Mouse (Mus musculus): Measurements from ENCODE around the gene Cdk9. TPM values are rescaled to one million over a fixed set of nuclear protein-coding genes. Genes with fewer than 3 reads are reported as not detected.
A peak's percentile ranks its signal among the peaks of the same experiment; 100 is the strongest.

Cdk9 gene
- total RNA-seq, 1 experiment = 68.0 TPM

DNA sequence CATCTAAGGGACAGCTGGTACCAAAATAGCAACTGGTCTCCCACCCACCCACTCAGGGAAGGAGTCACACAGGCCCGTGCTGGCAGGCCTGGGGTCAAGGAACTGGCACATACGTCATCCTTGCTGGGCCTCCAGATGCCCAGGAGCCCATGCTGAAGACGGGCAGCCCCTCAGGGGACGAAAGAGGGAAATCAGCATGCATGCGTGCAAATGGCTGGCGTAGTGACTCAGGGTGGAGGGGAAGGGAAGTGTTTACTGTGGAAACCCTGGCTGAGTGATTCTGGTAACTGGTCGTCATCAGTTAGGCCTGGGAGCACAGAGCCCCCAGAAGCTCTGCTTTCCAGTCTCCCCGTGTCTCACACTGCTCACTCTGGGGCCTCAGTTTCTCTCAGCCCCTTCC is 47.5 kb downstream of the Cdk9 start:
- in situ Hi-C loops (cut with MboI; ENCODE audit: low sequenced_read_pairs in 2 of 2, unreplicated experiment in 2 of 2) = no loop called here
- H3K9ac ChIP-seq (ENCODE audit: insufficient read depth, low read depth, low read length, poor library complexity, severe bottlenecking) = no peak overlapping the region
- DNase-seq (ENCODE audit: low read depth, low spot score) = no peak
- no peaks in the 10 kb centered on the region for H3K9me3 ChIP-seq (ENCODE audit: control insufficient read depth, insufficient read depth, low read depth, low read length)
- peak overlapping the region; percentile 6; the same call in 1 of the 2 replicates for H3K27ac ChIP-seq (ENCODE audit: insufficient read depth, low read depth, low read length, poor library complexity, severe bottlenecking)
- H3K4me1 ChIP-seq (ENCODE audit: control insufficient read depth in 2 of 2, insufficient read depth in 2 of 2, low read length in 2 of 2, poor library complexity in 1 of 2) = peaks cover 0 to 14% of the 10 kb centered on the region in 2 experiments; a peak in 2 of 4 replicates
- TF ChIP-seq MAFK (IDR thresholded peaks at IDR 0.05; ENCODE audit: insufficient read depth, low read depth, low read length) = no peak
- no peaks in the 10 kb centered on the region; the same call in 1 of the 2 replicates for H3K36me3 ChIP-seq (ENCODE audit: control insufficient read depth, insufficient read depth, low read length, poor library complexity, severe bottlenecking)
- no peak overlapping the region for H3K4me3 ChIP-seq (ENCODE audit: insufficient read depth in 1 of 2, low read depth in 1 of 2, low read length in 2 of 2, poor library complexity in 1 of 2, severe bottlenecking in 1 of 2)

DNA sequence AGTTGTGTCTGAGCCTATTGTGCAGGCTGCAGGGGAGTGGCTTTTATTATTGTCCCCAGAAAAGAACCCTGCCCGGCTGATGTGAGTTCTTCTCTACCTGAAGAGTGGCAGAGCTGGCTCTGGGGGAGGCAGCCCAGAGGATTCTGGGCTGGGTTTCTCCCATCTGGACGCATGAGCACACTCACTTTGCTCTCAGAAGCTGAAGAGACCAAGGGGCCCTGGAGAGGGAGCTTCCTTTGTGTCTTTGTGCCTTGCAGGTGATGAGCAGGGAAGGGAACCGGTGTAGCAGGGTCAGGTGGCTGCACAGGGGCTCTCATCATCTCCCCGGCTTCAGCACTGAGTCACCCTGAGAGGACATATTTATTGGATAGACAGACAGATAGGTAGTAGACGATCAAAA is 50.6 kb downstream of the Cdk9 start:
- Histone ChIP-seq H3K36me3 (ENCODE audit: control insufficient read depth, insufficient read depth, low read length, poor library complexity, severe bottlenecking) (peaks cover 5% of the 10 kb centered on the region; the same call in 1 of the 2 replicates), H3K4me1 (ENCODE audit: control insufficient read depth in 2 of 2, insufficient read depth in 2 of 2, low read length in 2 of 2, poor library complexity in 1 of 2) (peaks cover 0 to 14% of the 10 kb centered on the region in 2 experiments; a peak in 2 of 4 replicates), H3K27ac (ENCODE audit: insufficient read depth, low read depth, low read length, poor library complexity, severe bottlenecking) (peak overlapping the region; percentile 41), H3K9ac (ENCODE audit: insufficient read depth, low read depth, low read length, poor library complexity, severe bottlenecking) (peak overlapping the region; percentile 41; the same call in 1 of the 2 replicates), H3K4me3 (ENCODE audit: insufficient read depth in 1 of 2, low read depth in 1 of 2, low read length in 2 of 2, poor library complexity in 1 of 2, severe bottlenecking in 1 of 2) (no peak overlapping the region), H3K9me3 (ENCODE audit: control insufficient read depth, insufficient read depth, low read depth, low read length) (no peaks in the 10 kb centered on the region)
- TF ChIP-seq ZC3H11A (IDR thresholded peaks at IDR 0.05; ENCODE audit: borderline replicate concordance, low read depth, low read length) = no peak
- no peak for TF ChIP-seq ZNF384 (IDR thresholded peaks at IDR 0.05; ENCODE audit: low read depth, low read length)
- no peak for TF ChIP-seq HCFC1 (IDR thresholded peaks at IDR 0.05; ENCODE audit: borderline replicate concordance, insufficient read depth, low read length)
- no peak for TF ChIP-seq MAFK (IDR thresholded peaks at IDR 0.05; ENCODE audit: insufficient read depth, low read depth, low read length)
- TF ChIP-seq CHD2 (IDR thresholded peaks at IDR 0.05; ENCODE audit: low read depth, low read length) = no peak
- in situ Hi-C loops (cut with MboI; ENCODE audit: low sequenced_read_pairs in 2 of 2, unreplicated experiment in 2 of 2) = no loop called here
- DNase-seq (ENCODE audit: low read depth, low spot score) = no peak

DNA sequence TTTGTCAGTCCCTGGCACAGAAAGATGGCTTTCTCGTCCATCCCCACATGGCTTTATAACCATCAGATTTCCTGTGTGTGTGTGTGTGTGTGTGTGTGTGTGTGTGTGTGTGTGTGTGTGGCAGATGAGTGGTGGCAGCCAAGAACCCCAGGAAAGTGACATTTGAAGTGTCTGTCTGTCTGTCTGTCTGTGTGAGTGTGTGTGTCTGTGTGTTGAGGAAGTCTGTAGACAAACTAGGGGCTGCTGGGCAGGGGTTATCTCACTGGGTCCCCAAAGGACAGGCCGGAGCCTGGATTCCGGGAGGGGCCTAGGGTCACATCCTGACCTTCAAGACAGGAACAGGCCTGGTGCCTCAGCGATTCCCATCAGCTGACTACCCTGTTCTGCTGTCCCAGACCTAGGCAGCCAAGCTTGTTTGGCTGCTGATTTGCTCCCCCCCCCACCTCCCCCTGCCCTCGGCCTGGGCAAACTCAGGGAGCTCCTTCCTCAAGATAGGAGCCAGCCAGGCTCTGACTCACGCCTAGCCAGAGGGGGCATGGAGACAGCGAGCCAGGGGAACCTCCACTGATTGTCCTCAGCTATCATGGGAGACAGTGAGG is 51.3 kb downstream of the Cdk9 start:
- Histone ChIP-seq H3K4me3 (ENCODE audit: insufficient read depth in 1 of 2, low read depth in 1 of 2, low read length in 2 of 2, poor library complexity in 1 of 2, severe bottlenecking in 1 of 2) (0 out of 4 replicates have a peak overlapping the region, but pooled peaks of 1 of the 2 experiments have one; percentile 21), H3K9me3 (ENCODE audit: control insufficient read depth, insufficient read depth, low read depth, low read length) (no peaks in the 10 kb centered on the region), H3K4me1 (ENCODE audit: control insufficient read depth in 2 of 2, insufficient read depth in 2 of 2, low read length in 2 of 2, poor library complexity in 1 of 2) (peaks cover 0 to 14% of the 10 kb centered on the region in 2 experiments; a peak in 2 of 4 replicates), H3K36me3 (ENCODE audit: control insufficient read depth, insufficient read depth, low read length, poor library complexity, severe bottlenecking) (peaks cover 6% of the 10 kb centered on the region; the same call in 1 of the 2 replicates), H3K27ac (ENCODE audit: insufficient read depth, low read depth, low read length, poor library complexity, severe bottlenecking) (no peak overlapping the region), H3K9ac (ENCODE audit: insufficient read depth, low read depth, low read length, poor library complexity, severe bottlenecking) (peak overlapping the region; percentile 41)
- no peak for TF ChIP-seq CHD2 (IDR thresholded peaks at IDR 0.05; ENCODE audit: low read depth, low read length)
- TF ChIP-seq ZC3H11A (IDR thresholded peaks at IDR 0.05; ENCODE audit: borderline replicate concordance, low read depth, low read length) = no peak
- TF ChIP-seq MAFK (IDR thresholded peaks at IDR 0.05; ENCODE audit: insufficient read depth, low read depth, low read length) = no peak
- TF ChIP-seq ZNF384 (IDR thresholded peaks at IDR 0.05; ENCODE audit: low read depth, low read length) = no peak
- no peak for TF ChIP-seq HCFC1 (IDR thresholded peaks at IDR 0.05; ENCODE audit: borderline replicate concordance, insufficient read depth, low read length)
- DNase-seq (ENCODE audit: low read depth, low spot score) = no peak
- in situ Hi-C loops (cut with MboI; ENCODE audit: low sequenced_read_pairs in 2 of 2, unreplicated experiment in 2 of 2) = no loop called here

DNA sequence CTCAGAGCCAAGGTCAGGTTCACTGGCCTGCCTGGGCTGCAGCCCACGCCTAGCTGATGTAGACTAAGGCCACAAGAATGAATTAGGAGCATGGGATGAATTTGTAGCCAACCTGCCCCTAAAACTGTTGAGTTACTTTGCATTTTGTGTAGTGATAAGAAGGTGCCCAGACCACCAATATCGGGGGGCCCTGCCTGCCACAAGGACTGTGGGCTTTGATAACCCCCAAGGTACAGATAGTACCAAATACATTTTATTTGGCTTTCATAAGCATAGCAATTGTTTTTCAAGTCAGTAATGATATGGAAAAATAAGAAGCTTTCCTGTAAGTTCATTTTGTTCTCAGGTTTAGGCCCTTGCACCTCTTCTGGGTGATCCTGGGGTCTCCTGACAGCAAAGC is 54.0 kb downstream of the Cdk9 start:
- no peak overlapping the region for H3K27ac ChIP-seq (ENCODE audit: insufficient read depth, low read depth, low read length, poor library complexity, severe bottlenecking)
- H3K9ac ChIP-seq (ENCODE audit: insufficient read depth, low read depth, low read length, poor library complexity, severe bottlenecking) = no peak overlapping the region
- no peak overlapping the region for H3K4me3 ChIP-seq (ENCODE audit: insufficient read depth in 1 of 2, low read depth in 1 of 2, low read length in 2 of 2, poor library complexity in 1 of 2, severe bottlenecking in 1 of 2)
- peaks cover 10% of the 10 kb centered on the region; the same call in 1 of the 2 replicates for H3K36me3 ChIP-seq (ENCODE audit: control insufficient read depth, insufficient read depth, low read length, poor library complexity, severe bottlenecking)
- H3K9me3 ChIP-seq (ENCODE audit: control insufficient read depth, insufficient read depth, low read depth, low read length) = no peaks in the 10 kb centered on the region
- in situ Hi-C loops (cut with MboI; ENCODE audit: low sequenced_read_pairs in 2 of 2, unreplicated experiment in 2 of 2) = no loop called here
- DNase-seq (ENCODE audit: low read depth, low spot score) = no peak
- TF ChIP-seq ZNF384 (IDR thresholded peaks at IDR 0.05; ENCODE audit: low read depth, low read length) = no peak
- TF ChIP-seq CHD2 (IDR thresholded peaks at IDR 0.05; ENCODE audit: low read depth, low read length) = no peak
- no peak for TF ChIP-seq ZC3H11A (IDR thresholded peaks at IDR 0.05; ENCODE audit: borderline replicate concordance, low read depth, low read length)
- peaks cover 0 to 27% of the 10 kb centered on the region in 2 experiments; a peak in 3 of 4 replicates for H3K4me1 ChIP-seq (ENCODE audit: control insufficient read depth in 2 of 2, insufficient read depth in 2 of 2, low read length in 2 of 2, poor library complexity in 1 of 2)
